Comparison of ENCODE assay signal across 9 mouse cellular contexts in genomic region chr14:45364211-45365195, GRCm38 (mm10). TPM values are rescaled to one million over a fixed set of nuclear protein-coding genes. Genes with fewer than 3 reads are reported as not detected.
DNase-seq lines count a peak whose midpoint lies in the region; ATAC-seq lines count a peak whose summit lies in the region.
"Had no signal": no experiment of that assay in that cellular context is flagged by ENCODE, and none has a peak within 500 bp of the region (broad histone marks: within the 10 kb centered on the region; RNA-seq: fewer than 3 reads in every experiment).

No protein-coding gene starts in this region.

- H3K36me3 ChIP-seq in hindbrain, embryonic 10.5 days: peaks cover 45% of the 10 kb centered on the region
- H3K36me3 ChIP-seq in hindbrain, embryonic 12.5 days: peaks cover 4% of the 10 kb centered on the region
- H3K36me3 ChIP-seq in hindbrain, embryonic 15.5 days: peaks cover 7% of the 10 kb centered on the region
- H3K36me3 ChIP-seq in liver, embryonic 12.5 days: peaks cover 34% of the 10 kb centered on the region

- H3K27me3 ChIP-seq in hindbrain, embryonic 10.5 days (ENCODE audit: insufficient read depth, poor library complexity, severe bottlenecking): no peaks in the 10 kb centered on the region
- no peaks in the 10 kb centered on the region for H3K27me3 ChIP-seq in hindbrain, embryonic 12.5 days
- no peaks in the 10 kb centered on the region for H3K27me3 ChIP-seq in hindbrain, embryonic 15.5 days
- no peaks in the 10 kb centered on the region for H3K27me3 ChIP-seq in liver, embryonic 12.5 days (replicated peaks)
- H3K27me3 ChIP-seq: liver, embryonic 13.5 days had no signal

- H3K4me1 ChIP-seq in hindbrain, embryonic 10.5 days (replicated peaks): peaks cover 11% of the 10 kb centered on the region; the same call in 1 of the 2 replicates
- H3K4me1 ChIP-seq in hindbrain, embryonic 12.5 days: no peaks in the 10 kb centered on the region
- H3K4me1 ChIP-seq in hindbrain, embryonic 15.5 days (replicated peaks): 0 out of 2 replicates have a peak, but pooled peaks cover 8% of the 10 kb centered on the region
- peaks cover 9% of the 10 kb centered on the region for H3K4me1 ChIP-seq in liver, embryonic 12.5 days

- ATAC-seq in hindbrain, embryonic 12.5 days (ENCODE audit: low FRiP score): no peak
- peak; percentile 80; the same call in 1 of the 2 replicates for ATAC-seq in hindbrain, embryonic 15.5 days (ENCODE audit: low FRiP score, low read depth)
- ATAC-seq in liver, embryonic 12.5 days: no peak

- no peak overlapping the region for H3K9ac ChIP-seq in hindbrain, embryonic 12.5 days
- H3K9ac ChIP-seq in hindbrain, embryonic 15.5 days: no peak overlapping the region
- no peak overlapping the region for H3K9ac ChIP-seq in liver, embryonic 12.5 days
- H3K9ac ChIP-seq: liver, embryonic 13.5 days had no signal

- WGBS in hindbrain, embryonic 10.5 days: 77% methylated on average over 16 of the region's 16 CpGs
- WGBS in hindbrain, embryonic 12.5 days: 77% methylated on average over 16 of the region's 16 CpGs
- WGBS in hindbrain, embryonic 15.5 days: 71% methylated on average over 16 of the region's 16 CpGs
- WGBS in liver, embryonic 12.5 days (ENCODE audit: insufficient replicate concordance): 83% methylated on average over 16 of the region's 16 CpGs

- no peak for DNase-seq in hindbrain, embryonic 10.5 days (ENCODE audit: low spot score)
- peak; percentile 85 for DNase-seq in adipocyte (ENCODE audit: low spot score)
- peak; percentile 23 to 66 for DNase-seq in cerebellum, postnatal 4 days (ENCODE audit: low spot score in 2 of 2)
- DNase-seq in embryo, embryonic 10 days (ENCODE audit: low spot score): no peak
- DNase-seq in yolk sac, embryonic 10.5 days (ENCODE audit: low spot score): no peak
- DNase-seq: liver, embryonic 13.5 days had no signal

- peaks cover 3% of the 10 kb centered on the region; the same call in 1 of the 2 replicates for H3K9me3 ChIP-seq in hindbrain, embryonic 10.5 days
- H3K9me3 ChIP-seq in hindbrain, embryonic 12.5 days (replicated peaks): no peaks in the 10 kb centered on the region
- H3K9me3 ChIP-seq in hindbrain, embryonic 15.5 days: no peaks in the 10 kb centered on the region
- no peaks in the 10 kb centered on the region for H3K9me3 ChIP-seq in liver, embryonic 12.5 days (replicated peaks)
- H3K9me3 ChIP-seq: liver, embryonic 13.5 days had no signal

- H3K4me3 ChIP-seq in hindbrain, embryonic 10.5 days: no peak overlapping the region
- no peak overlapping the region for H3K4me3 ChIP-seq in hindbrain, embryonic 12.5 days
- no peak overlapping the region for H3K4me3 ChIP-seq in hindbrain, embryonic 15.5 days
- H3K4me3 ChIP-seq in liver, embryonic 12.5 days: no peak overlapping the region
- H3K4me3 ChIP-seq: liver, embryonic 13.5 days had no signal

- H3K4me2 ChIP-seq in hindbrain, embryonic 12.5 days (replicated peaks): no peak overlapping the region
- H3K4me2 ChIP-seq in hindbrain, embryonic 15.5 days: no peak overlapping the region
- H3K4me2 ChIP-seq in liver, embryonic 12.5 days: no peak overlapping the region
- H3K4me2 ChIP-seq: liver, embryonic 13.5 days had no signal

- H3K27ac ChIP-seq in hindbrain, embryonic 10.5 days: peak overlapping the region; percentile 42; the same call in 1 of the 2 replicates
- no peak overlapping the region for H3K27ac ChIP-seq in hindbrain, embryonic 12.5 days
- peak overlapping the region; percentile 48; the same call in 1 of the 2 replicates for H3K27ac ChIP-seq in hindbrain, embryonic 15.5 days (replicated peaks)
- H3K27ac ChIP-seq in liver, embryonic 12.5 days: no peak overlapping the region
- H3K27ac ChIP-seq: liver, embryonic 13.5 days had no signal

RNA-seq across cellular contexts. Expression of gene Styx, which starts 13.6 kb away (rescaled TPM):
- 30.6 and 39.2 TPM in 2 replicates for polyA plus RNA-seq in hindbrain, embryonic 10.5 days (2016; fragmentation: Nextera tagmentation; extraction: Ambion mirVana)
- 46.2 and 58.4 TPM in 2 replicates for polyA plus RNA-seq in hindbrain, embryonic 12.5 days (2016; fragmentation: Nextera tagmentation; extraction: Ambion mirVana)
- polyA plus RNA-seq in hindbrain, embryonic 15.5 days (2015; fragmentation: Nextera tagmentation; extraction: Ambion mirVana): 66.2 and 66.5 TPM in 2 replicates
- polyA plus RNA-seq in liver, embryonic 12.5 days (2016; fragmentation: Nextera tagmentation; extraction: Ambion mirVana): 30.0 and 30.3 TPM in 2 replicates

RNA-seq across cellular contexts. Expression of gene Psmc6, which starts 34.9 kb away (rescaled TPM):
- 168 and 199 TPM in 2 replicates for polyA plus RNA-seq in hindbrain, embryonic 10.5 days (2016; fragmentation: Nextera tagmentation; extraction: Ambion mirVana)
- polyA plus RNA-seq in hindbrain, embryonic 12.5 days (2016; fragmentation: Nextera tagmentation; extraction: Ambion mirVana): 197 and 206 TPM in 2 replicates
- 140 and 155 TPM in 2 replicates for polyA plus RNA-seq in hindbrain, embryonic 15.5 days (2015; fragmentation: Nextera tagmentation; extraction: Ambion mirVana)
- polyA plus RNA-seq in liver, embryonic 12.5 days (2016; fragmentation: Nextera tagmentation; extraction: Ambion mirVana): 130 and 131 TPM in 2 replicates

RNA-seq across cellular contexts. Expression of gene Gnpnat1, which starts 40.2 kb away (rescaled TPM):
- polyA plus RNA-seq in hindbrain, embryonic 10.5 days (2016; fragmentation: Nextera tagmentation; extraction: Ambion mirVana): 38.6 and 46.1 TPM in 2 replicates
- polyA plus RNA-seq in hindbrain, embryonic 12.5 days (2016; fragmentation: Nextera tagmentation; extraction: Ambion mirVana): 36.5 and 39.1 TPM in 2 replicates
- 27.0 and 31.6 TPM in 2 replicates for polyA plus RNA-seq in hindbrain, embryonic 15.5 days (2015; fragmentation: Nextera tagmentation; extraction: Ambion mirVana)
- 33.3 and 35.4 TPM in 2 replicates for polyA plus RNA-seq in liver, embryonic 12.5 days (2016; fragmentation: Nextera tagmentation; extraction: Ambion mirVana)

RNA-seq across cellular contexts. Expression of gene Ero1l, which starts 45.9 kb away (rescaled TPM):
- polyA plus RNA-seq in hindbrain, embryonic 10.5 days (2016; fragmentation: Nextera tagmentation; extraction: Ambion mirVana): 26.1 and 33.5 TPM in 2 replicates
- 40.9 and 41.2 TPM in 2 replicates for polyA plus RNA-seq in hindbrain, embryonic 12.5 days (2016; fragmentation: Nextera tagmentation; extraction: Ambion mirVana)
- 21.4 and 21.8 TPM in 2 replicates for polyA plus RNA-seq in hindbrain, embryonic 15.5 days (2015; fragmentation: Nextera tagmentation; extraction: Ambion mirVana)
- polyA plus RNA-seq in liver, embryonic 12.5 days (2016; fragmentation: Nextera tagmentation; extraction: Ambion mirVana): 51.1 and 56.7 TPM in 2 replicates

Comparison
In these comparisons a context has a peak if more than half of its experiments do, and no peak if none do; other contexts are left out.
1. H3K27ac ChIP-seq: peak in hindbrain, embryonic 10.5 days (single experiment) and hindbrain, embryonic 15.5 days (single experiment); none in hindbrain, embryonic 12.5 days (single experiment) and liver, embryonic 12.5 days (single experiment).
2. DNase-seq: peak in adipocyte (single experiment) and cerebellum, postnatal 4 days (2 of 2); none in hindbrain, embryonic 10.5 days (single experiment), embryo, embryonic 10 days (single experiment) and yolk sac, embryonic 10.5 days (single experiment).